Mouse (Mus musculus) olfactory bulb, adult 2 months (tissue): ENCODE results near the gene Gamt.

Source experiments
- CTCF ChIP-seq: fragments of 200-500 bp; IDR thresholded peaks from 2 replicates; pipeline ENCODE4 v1.5.1; 2012; ENCODE audit warnings: low read depth, mild to moderate bottlenecking, low read length, moderate library complexity; ENCODE audit not compliant: insufficient read depth
- POLR2A ChIP-seq: fragments of 200-500 bp; IDR thresholded peaks from 2 replicates; pipeline ENCODE4 v1.6.1; 2012; ENCODE audit warnings: mild to moderate bottlenecking, low read depth, low read length, moderate library complexity; ENCODE audit not compliant: insufficient read depth

DNA sequence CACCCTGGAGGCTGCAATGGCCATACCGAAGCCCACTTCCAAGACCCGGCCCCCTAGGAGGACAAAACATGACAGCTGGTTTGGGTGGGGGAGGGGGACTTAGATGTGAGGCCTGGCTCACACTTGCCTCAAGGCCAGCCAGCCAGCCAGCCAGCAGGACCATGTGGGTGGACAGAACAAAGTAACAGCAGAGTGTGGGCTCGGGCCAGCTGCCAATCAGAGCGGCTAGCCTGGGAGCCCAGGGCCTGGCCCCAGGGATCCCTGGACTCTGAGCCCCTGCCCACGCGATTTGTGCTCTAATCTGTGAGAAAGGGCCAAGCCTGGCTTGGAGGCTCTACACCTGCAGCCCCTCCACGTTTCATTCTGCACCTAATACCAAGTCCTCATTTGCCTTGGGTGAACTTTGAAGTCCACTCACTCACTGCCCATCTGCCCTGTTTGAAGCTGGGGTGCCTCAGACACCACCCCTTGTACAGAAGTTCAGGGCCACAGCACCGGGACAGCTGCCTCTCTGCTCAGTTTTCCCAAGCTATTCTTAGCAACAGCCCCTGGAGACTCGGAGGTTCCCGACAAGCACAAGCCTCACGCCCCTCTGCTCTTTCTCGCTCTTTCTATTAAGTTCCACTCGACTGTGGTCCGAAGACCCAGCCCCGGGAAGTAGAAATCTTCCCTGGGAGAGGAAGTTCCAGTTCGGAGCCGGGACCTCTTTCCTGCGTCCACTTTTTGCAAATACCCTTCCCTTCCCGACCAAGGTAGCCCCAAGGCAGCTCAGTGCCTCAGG, 761 bp downstream of the Gamt start:
- TF ChIP-seq CTCF (no peak), POLR2A (no peak)
